ENCODE assay signal across 13 mouse cellular contexts in genomic region chr11:16403627-16404026, GRCm38 (mm10).
A peak's percentile ranks its signal among the peaks of the same experiment; 100 is the strongest.
DNase-seq lines count a peak whose midpoint lies in the region; ATAC-seq and TF ChIP-seq lines count a peak whose summit lies in the region.
"Had no signal": no experiment of that assay in that cellular context is flagged by ENCODE, and none has a peak within 500 bp of the region (broad histone marks: within the 10 kb centered on the region; RNA-seq: fewer than 3 reads in every experiment).

No protein-coding gene starts in this region.

- no peak overlapping the region for H3K4me2 ChIP-seq in forebrain, embryonic 14.5 days (ENCODE audit: low read length)
- H3K4me2 ChIP-seq in forebrain, embryonic 11.5 days (ENCODE audit: low read depth, low read length, severe bottlenecking), result no peak overlapping the region
- H3K4me2 ChIP-seq in midbrain, postnatal 0 days (ENCODE audit: low read depth, low read length, poor library complexity, severe bottlenecking), result no peak overlapping the region
- no peak overlapping the region for H3K4me2 ChIP-seq in midbrain, embryonic 15.5 days
- H3K4me2 ChIP-seq in kidney, embryonic 16.5 days (replicated peaks; ENCODE audit: low read depth, low read length), result no peak overlapping the region
- H3K4me2 ChIP-seq: hindbrain, embryonic 13.5 days; limb, embryonic 15.5 days had no signal

- no peak overlapping the region for H3K27ac ChIP-seq in forebrain, embryonic 14.5 days (ENCODE audit: low read depth, low read length)
- no peak overlapping the region for H3K27ac ChIP-seq in forebrain, embryonic 11.5 days (ENCODE audit: low read depth, low read length)
- no peak overlapping the region for H3K27ac ChIP-seq in midbrain, postnatal 0 days (ENCODE audit: low read depth, low read length)
- no peak overlapping the region for H3K27ac ChIP-seq in midbrain, embryonic 15.5 days
- H3K27ac ChIP-seq in kidney, embryonic 16.5 days (ENCODE audit: low read length), result no peak overlapping the region
- H3K27ac ChIP-seq: hindbrain, embryonic 13.5 days; limb, embryonic 15.5 days had no signal

- no peaks in the 10 kb centered on the region for H3K27me3 ChIP-seq in forebrain, embryonic 14.5 days (replicated peaks; ENCODE audit: control insufficient read depth, insufficient read depth, low read length)
- no peaks in the 10 kb centered on the region for H3K27me3 ChIP-seq in forebrain, embryonic 11.5 days (ENCODE audit: control insufficient read depth, insufficient read depth, low read length)
- H3K27me3 ChIP-seq in midbrain, postnatal 0 days (ENCODE audit: insufficient read depth, low read length), result no peaks in the 10 kb centered on the region
- no peaks in the 10 kb centered on the region for H3K27me3 ChIP-seq in midbrain, embryonic 15.5 days (replicated peaks)
- H3K27me3 ChIP-seq in kidney, embryonic 16.5 days (ENCODE audit: insufficient read depth, low read length), result no peaks in the 10 kb centered on the region
- H3K27me3 ChIP-seq: hindbrain, embryonic 13.5 days; limb, embryonic 15.5 days had no signal

- H3K4me1 ChIP-seq in forebrain, embryonic 14.5 days (ENCODE audit: control insufficient read depth, insufficient read depth, low read length), result no peaks in the 10 kb centered on the region
- H3K4me1 ChIP-seq in forebrain, embryonic 11.5 days (replicated peaks; ENCODE audit: control insufficient read depth, insufficient read depth, low read length), result no peaks in the 10 kb centered on the region
- no peaks in the 10 kb centered on the region for H3K4me1 ChIP-seq in midbrain, postnatal 0 days (ENCODE audit: insufficient read depth, low read length)
- H3K4me1 ChIP-seq in midbrain, embryonic 15.5 days, result no peaks in the 10 kb centered on the region
- H3K4me1 ChIP-seq in kidney, embryonic 16.5 days (ENCODE audit: insufficient read depth, low read length), result no peaks in the 10 kb centered on the region
- H3K4me1 ChIP-seq: hindbrain, embryonic 13.5 days; limb, embryonic 15.5 days had no signal

- H3K36me3 ChIP-seq in forebrain, embryonic 14.5 days (ENCODE audit: control insufficient read depth, insufficient read depth, low read length), result no peaks in the 10 kb centered on the region
- H3K36me3 ChIP-seq in forebrain, embryonic 11.5 days (ENCODE audit: control insufficient read depth, insufficient read depth, low read length), result no peaks in the 10 kb centered on the region
- H3K36me3 ChIP-seq in midbrain, postnatal 0 days (ENCODE audit: insufficient read depth, low read length), result no peaks in the 10 kb centered on the region
- H3K36me3 ChIP-seq in midbrain, embryonic 15.5 days (replicated peaks), result no peaks in the 10 kb centered on the region
- H3K36me3 ChIP-seq in kidney, embryonic 16.5 days (ENCODE audit: insufficient read depth, low read length), result no peaks in the 10 kb centered on the region
- H3K36me3 ChIP-seq: G1E; hindbrain, embryonic 13.5 days; limb, embryonic 15.5 days had no signal

- no peak; the same call in 1 of the 2 replicates for ATAC-seq in forebrain, embryonic 14.5 days
- no peak for ATAC-seq in forebrain, embryonic 11.5 days (replicated peaks; ENCODE audit: low FRiP score)
- ATAC-seq in midbrain, postnatal 0 days (ENCODE audit: low FRiP score), result no peak
- ATAC-seq in midbrain, embryonic 15.5 days (replicated peaks), result no peak
- ATAC-seq in kidney, embryonic 16.5 days (ENCODE audit: low FRiP score, low TSS enrichment), result peak; percentile 31; the same call in 1 of the 2 replicates
- ATAC-seq in megakaryocyte, adult 5-6 weeks (ENCODE audit: poor library complexity, severe bottlenecking), result no peak
- ATAC-seq: midbrain, embryonic 16.5 days had no signal

- peak; percentile 6 for DNase-seq in forebrain, embryonic 14.5 days (ENCODE audit: low spot score)
- DNase-seq in forebrain, embryonic 11.5 days (ENCODE audit: low spot score), result no peak
- no peak for DNase-seq in midbrain, postnatal 0 days (ENCODE audit: low spot score)
- DNase-seq in telencephalon, adult 2 months (ENCODE audit: low read depth, low spot score), result peak; percentile 5
- DNase-seq in cerebellum, adult 8-10 months, result no peak
- DNase-seq: cerebellum, adult 11 months had no signal

- H3K9me3 ChIP-seq in forebrain, embryonic 14.5 days (replicated peaks; ENCODE audit: control insufficient read depth, low read length), result no peaks in the 10 kb centered on the region
- H3K9me3 ChIP-seq in forebrain, embryonic 11.5 days (ENCODE audit: control insufficient read depth, low read length), result no peaks in the 10 kb centered on the region
- H3K9me3 ChIP-seq in midbrain, postnatal 0 days (ENCODE audit: low read length), result no peaks in the 10 kb centered on the region
- no peaks in the 10 kb centered on the region for H3K9me3 ChIP-seq in midbrain, embryonic 15.5 days
- no peaks in the 10 kb centered on the region for H3K9me3 ChIP-seq in kidney, embryonic 16.5 days (ENCODE audit: low read length)
- H3K9me3 ChIP-seq: G1E; hindbrain, embryonic 13.5 days; limb, embryonic 15.5 days had no signal

- TF ChIP-seq CTCF in midbrain, postnatal 0 days (IDR thresholded peaks at IDR 0.05), result peak; percentile 59

- H3K9ac ChIP-seq in forebrain, embryonic 14.5 days (ENCODE audit: low read length), result no peak overlapping the region
- no peak overlapping the region for H3K9ac ChIP-seq in forebrain, embryonic 11.5 days (ENCODE audit: low read length)
- no peak overlapping the region for H3K9ac ChIP-seq in midbrain, postnatal 0 days (replicated peaks; ENCODE audit: low read length, poor library complexity, severe bottlenecking)
- no peak overlapping the region for H3K9ac ChIP-seq in midbrain, embryonic 15.5 days
- H3K9ac ChIP-seq in kidney, embryonic 16.5 days (replicated peaks; ENCODE audit: low read length), result no peak overlapping the region
- H3K9ac ChIP-seq: hindbrain, embryonic 13.5 days; limb, embryonic 15.5 days had no signal

- H3K4me3 ChIP-seq in forebrain, embryonic 14.5 days (ENCODE audit: low read depth, low read length), result no peak overlapping the region
- no peak overlapping the region for H3K4me3 ChIP-seq in forebrain, embryonic 11.5 days (ENCODE audit: low read depth, low read length)
- no peak overlapping the region for H3K4me3 ChIP-seq in midbrain, postnatal 0 days (ENCODE audit: low read depth, low read length)
- no peak overlapping the region for H3K4me3 ChIP-seq in midbrain, embryonic 15.5 days
- H3K4me3 ChIP-seq in kidney, embryonic 16.5 days (ENCODE audit: low read length), result no peak overlapping the region
- H3K4me3 ChIP-seq: hindbrain, embryonic 13.5 days; limb, embryonic 15.5 days had no signal

- WGBS in forebrain, embryonic 14.5 days, result 54% methylated on average over 2 of the region's 2 CpGs
- WGBS in forebrain, embryonic 11.5 days, result 57% methylated on average over 2 of the region's 2 CpGs
- WGBS in midbrain, postnatal 0 days, result 49% methylated on average over 2 of the region's 2 CpGs
- 53% methylated on average over 2 of the region's 2 CpGs for WGBS in midbrain, embryonic 15.5 days
- WGBS in kidney, embryonic 16.5 days, result 43% methylated on average over 2 of the region's 2 CpGs

Comparison
In these comparisons a context has a peak if more than half of its experiments do, and no peak if none do; other contexts are left out.
1. DNase-seq: peak in forebrain, embryonic 14.5 days (single experiment) and telencephalon, adult 2 months (single experiment); none in forebrain, embryonic 11.5 days (single experiment), midbrain, postnatal 0 days (single experiment) and cerebellum, adult 8-10 months (single experiment).